ENCODE assay signal across 27 mouse cellular contexts in the genomic region with DNA sequence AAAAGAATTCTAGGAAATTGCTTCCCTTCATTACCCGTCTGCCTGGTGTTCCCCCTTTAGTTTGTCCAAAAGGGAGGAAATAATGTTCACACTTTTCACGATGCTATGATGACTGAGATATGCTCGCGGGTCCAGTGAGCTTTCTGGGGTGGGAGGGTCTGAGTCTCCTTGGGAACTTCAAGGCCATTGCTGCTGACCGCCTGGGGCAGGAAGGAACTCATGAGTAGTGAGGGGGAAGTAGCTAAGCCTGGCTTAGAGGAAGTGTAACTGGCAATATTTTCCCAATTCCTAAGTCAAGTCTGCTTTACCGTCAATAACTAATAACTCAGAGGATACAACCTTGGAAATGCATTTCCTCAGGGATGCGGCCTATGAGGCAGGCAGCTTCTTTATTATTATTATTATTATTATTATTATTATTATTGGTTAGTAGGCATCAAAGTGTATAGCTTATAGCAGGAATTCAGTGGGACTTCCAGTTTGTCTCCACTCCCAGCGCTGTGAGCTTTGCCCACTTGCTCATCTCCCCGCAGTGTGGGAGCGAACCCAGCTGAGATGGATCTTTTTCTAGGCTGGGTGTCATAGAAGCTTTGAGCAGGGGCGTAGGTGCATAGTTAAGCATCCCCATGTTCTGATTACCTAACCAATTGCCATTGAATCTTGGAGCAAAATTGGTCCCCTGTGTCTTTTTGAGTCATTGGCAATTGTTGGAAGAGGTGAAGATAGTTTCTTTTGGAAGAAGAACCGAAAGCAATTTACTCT.
A peak's percentile ranks its signal among the peaks of the same experiment; 100 is the strongest.
DNase-seq lines count a peak whose midpoint lies in the region; ATAC-seq and TF ChIP-seq lines count a peak whose summit lies in the region.
"Had no signal": no experiment of that assay in that cellular context is flagged by ENCODE, and none has a peak within 500 bp of the region (broad histone marks: within the 10 kb centered on the region; RNA-seq: fewer than 3 reads in every experiment).

No protein-coding gene starts in this region.

- no peaks in the 10 kb centered on the region for H3K9me3 ChIP-seq in kidney, embryonic 15.5 days (replicated peaks)
- H3K9me3 ChIP-seq in neural tube, embryonic 13.5 days: no peaks in the 10 kb centered on the region
- H3K9me3 ChIP-seq: embryonic facial prominence, embryonic 13.5 days; forebrain, embryonic 10.5 days; forebrain, embryonic 15.5 days; heart, embryonic 13.5 days; hindbrain, embryonic 10.5 days; hindbrain, embryonic 15.5 days; liver, embryonic 13.5 days; midbrain, embryonic 12.5 days; neural tube, embryonic 15.5 days had no signal

- no peak for ATAC-seq in kidney, embryonic 15.5 days (replicated peaks; ENCODE audit: low FRiP score)
- no peak for ATAC-seq in neural tube, embryonic 13.5 days (ENCODE audit: low read depth)
- ATAC-seq in megakaryocyte, adult 5-6 weeks (ENCODE audit: poor library complexity, severe bottlenecking): peak; percentile 90
- ATAC-seq: forebrain, embryonic 15.5 days had no signal

- H3K4me1 ChIP-seq in kidney, adult 2 months (ENCODE audit: control insufficient read depth, insufficient read depth, low read length): no peaks in the 10 kb centered on the region; the same call in 1 of the 2 replicates
- H3K4me1 ChIP-seq in kidney, embryonic 15.5 days: no peaks in the 10 kb centered on the region
- H3K4me1 ChIP-seq in neural tube, embryonic 13.5 days (replicated peaks): no peaks in the 10 kb centered on the region
- H3K4me1 ChIP-seq: embryonic facial prominence, embryonic 13.5 days; forebrain, embryonic 10.5 days; forebrain, embryonic 15.5 days; hindbrain, embryonic 15.5 days; liver, embryonic 13.5 days; midbrain, embryonic 12.5 days; neural tube, embryonic 15.5 days had no signal

- H3K36me3 ChIP-seq in kidney, adult 2 months (ENCODE audit: control insufficient read depth, insufficient read depth, low read length): no peaks in the 10 kb centered on the region
- H3K36me3 ChIP-seq in kidney, embryonic 15.5 days: no peaks in the 10 kb centered on the region
- no peaks in the 10 kb centered on the region for H3K36me3 ChIP-seq in neural tube, embryonic 13.5 days
- H3K36me3 ChIP-seq: embryonic facial prominence, embryonic 13.5 days; forebrain, embryonic 10.5 days; forebrain, embryonic 15.5 days; heart, embryonic 13.5 days; hindbrain, embryonic 10.5 days; hindbrain, embryonic 15.5 days; liver, embryonic 13.5 days; midbrain, embryonic 12.5 days; neural tube, embryonic 15.5 days had no signal

- no peak for TF ChIP-seq POLR2A in kidney, adult 2 months (IDR thresholded peaks at IDR 0.05; ENCODE audit: low read depth, low read length)

- 82% methylated on average over 12 of the region's 12 CpGs for WGBS in kidney, adult 2 months
- 83% methylated on average over 12 of the region's 12 CpGs for WGBS in kidney, embryonic 15.5 days
- 88% methylated on average over 12 of the region's 12 CpGs for WGBS in neural tube, embryonic 13.5 days

- H3K4me3 ChIP-seq in kidney, adult 2 months (ENCODE audit: insufficient read depth, low read depth, low read length): no peak overlapping the region
- H3K4me3 ChIP-seq in kidney, embryonic 15.5 days (replicated peaks): no peak overlapping the region
- H3K4me3 ChIP-seq in neural tube, embryonic 13.5 days: no peak overlapping the region
- H3K4me3 ChIP-seq: embryonic facial prominence, embryonic 13.5 days; forebrain, embryonic 10.5 days; forebrain, embryonic 15.5 days; hindbrain, embryonic 10.5 days; hindbrain, embryonic 15.5 days; liver, embryonic 13.5 days; megakaryocyte, embryonic 14.5 days; midbrain, embryonic 12.5 days; neural tube, embryonic 15.5 days had no signal

- H3K4me2 ChIP-seq in kidney, embryonic 15.5 days: no peak overlapping the region
- no peak overlapping the region for H3K4me2 ChIP-seq in neural tube, embryonic 13.5 days
- H3K4me2 ChIP-seq: embryonic facial prominence, embryonic 13.5 days; forebrain, embryonic 15.5 days; hindbrain, embryonic 15.5 days; liver, embryonic 13.5 days; midbrain, embryonic 12.5 days; neural tube, embryonic 15.5 days had no signal

- H3K27ac ChIP-seq in kidney, adult 2 months (ENCODE audit: insufficient read depth, low read depth, low read length): no peak overlapping the region; the same call in 1 of the 2 replicates
- no peak overlapping the region; the same call in 1 of the 2 replicates for H3K27ac ChIP-seq in kidney, embryonic 15.5 days
- 0 out of 2 replicates have a peak overlapping the region, but pooled peaks have one; percentile 38 for H3K27ac ChIP-seq in neural tube, embryonic 13.5 days (replicated peaks)
- H3K27ac ChIP-seq: embryonic facial prominence, embryonic 13.5 days; forebrain, embryonic 10.5 days; forebrain, embryonic 15.5 days; heart, embryonic 13.5 days; hindbrain, embryonic 10.5 days; hindbrain, embryonic 15.5 days; liver, embryonic 13.5 days; midbrain, embryonic 12.5 days; neural tube, embryonic 15.5 days; stomach, postnatal 0 days had no signal

- H3K9ac ChIP-seq in kidney, embryonic 15.5 days: no peak overlapping the region
- no peak overlapping the region for H3K9ac ChIP-seq in neural tube, embryonic 13.5 days
- H3K9ac ChIP-seq: embryonic facial prominence, embryonic 13.5 days; forebrain, embryonic 15.5 days; heart, embryonic 13.5 days; hindbrain, embryonic 15.5 days; liver, embryonic 13.5 days; midbrain, embryonic 12.5 days; neural tube, embryonic 15.5 days had no signal

- H3K27me3 ChIP-seq in kidney, adult 2 months (replicated peaks; ENCODE audit: control insufficient read depth, insufficient read depth, low read length): no peaks in the 10 kb centered on the region
- H3K27me3 ChIP-seq in kidney, embryonic 15.5 days: no peaks in the 10 kb centered on the region
- H3K27me3 ChIP-seq in neural tube, embryonic 13.5 days: no peaks in the 10 kb centered on the region
- H3K27me3 ChIP-seq: embryonic facial prominence, embryonic 13.5 days; forebrain, embryonic 15.5 days; heart, embryonic 13.5 days; hindbrain, embryonic 15.5 days; liver, embryonic 13.5 days; megakaryocyte, embryonic 14.5 days; midbrain, embryonic 12.5 days; neural tube, embryonic 15.5 days had no signal

- DNase-seq in kidney, adult 2 months: peak; percentile 11
- DNase-seq in neural tube, embryonic 10.5 days (ENCODE audit: extremely low spot score, low spot score): no peak
- no peak for DNase-seq in right cerebral cortex, postnatal 14 days
- DNase-seq in cerebellum, postnatal 14 days: no peak
- DNase-seq: B cell, adult 2 months; cerebellum, adult 8-10 months; gastrocnemius, postnatal 14 days; kidney, adult 18-20 months; left cerebral cortex, postnatal 4 days; liver, embryonic 13.5 days; lung, adult 2 months; spleen, adult 18-20 months; thymus, adult 2 months; thymus, postnatal 36 days had no signal

- no peak for TF ChIP-seq CTCF in kidney, adult 2 months (conservative IDR thresholded peaks at IDR 0.05; ENCODE audit: insufficient read depth, insufficient read length, low read depth, low read length)
